Mouse (Mus musculus) brain, embryonic 14.5 days (tissue): Measurements from ENCODE around the gene Cdkn2a.

Experiments
- CTCF ChIP-seq: fragments of 200-500 bp; IDR thresholded peaks from 2 replicates; pipeline ENCODE4 v1.5.1; 2012; ENCODE audit warnings: inconsistent platforms, mild to moderate bottlenecking, moderate library complexity, borderline replicate concordance; ENCODE audit not compliant: insufficient read depth, insufficient read length; ENCODE audit errors: extremely low read depth
- POLR2A ChIP-seq: fragments of 200-500 bp; IDR thresholded peaks from 2 replicates; pipeline ENCODE4 v1.6.1; 2012; ENCODE audit warnings: mild to moderate bottlenecking, inconsistent platforms, borderline replicate concordance; ENCODE audit not compliant: poor library complexity, insufficient read depth, insufficient read length, severe bottlenecking; ENCODE audit errors: extremely low read depth

DNA sequence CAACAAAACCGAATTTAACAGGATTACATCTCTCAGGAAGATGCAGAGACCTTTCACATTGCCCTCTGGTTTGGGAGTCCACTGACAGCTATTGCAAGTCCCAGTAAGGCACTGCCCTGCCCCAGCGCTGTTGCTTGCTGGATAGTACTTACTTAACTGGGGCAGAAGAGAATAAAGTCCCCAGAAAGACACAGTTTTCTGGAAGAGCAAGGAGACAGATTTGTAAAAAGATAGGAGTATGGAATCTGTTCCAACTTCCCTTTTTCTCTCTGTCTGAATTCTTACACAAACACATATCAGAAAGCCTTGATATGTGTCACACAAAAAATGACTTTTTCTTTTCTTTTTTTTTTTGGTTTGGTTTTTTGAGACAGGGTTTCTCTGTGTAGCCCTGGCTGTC, 5.3 kb upstream of the Cdkn2a start:
- TF ChIP-seq CTCF (no peak), POLR2A (no peak)
